In genomic region chr13:45053843-45054242, GRCm38 (mm10) we compare ENCODE assay signal across 19 mouse cellular contexts. TPM values are rescaled to one million over a fixed set of nuclear protein-coding genes. Genes with fewer than 3 reads are reported as not detected.
DNase-seq lines count a peak whose midpoint lies in the region; ATAC-seq and TF ChIP-seq lines count a peak whose summit lies in the region.
"Had no signal": no experiment of that assay in that cellular context is flagged by ENCODE, and none has a peak within 500 bp of the region (broad histone marks: within the 10 kb centered on the region; RNA-seq: fewer than 3 reads in every experiment).

No protein-coding gene starts in this region.

- no peak for DNase-seq in frontal cortex, postnatal 14 days (ENCODE audit: low spot score in 2 of 2)
- DNase-seq in left cerebral cortex, postnatal 14 days (ENCODE audit: low spot score in 2 of 2) = peak; percentile 45 to 62
- no peak for DNase-seq in left cerebral cortex, adult 2 months (ENCODE audit: extremely low spot score in 1 of 2, low spot score in 2 of 2)
- peak; percentile 63 to 76 for DNase-seq in right cerebral cortex, postnatal 10 days (ENCODE audit: low spot score in 2 of 2)
- DNase-seq in right cerebral cortex, postnatal 14 days = no peak
- DNase-seq: adrenal gland, postnatal 14 days; cerebellum, adult 2 months; gastrocnemius, adult 2 months; gastrocnemius, postnatal 25 days had no signal

- H3K4me3 ChIP-seq in left cerebral cortex, adult 2 months = no peak overlapping the region
- H3K4me3 ChIP-seq: embryonic facial prominence, embryonic 10.5 days; forebrain, embryonic 15.5 days; gastrocnemius, adult 2 months; heart, embryonic 12.5 days; hindbrain, embryonic 10.5 days had no signal

- no peak overlapping the region for H3K27ac ChIP-seq in left cerebral cortex, adult 2 months
- H3K27ac ChIP-seq: embryonic facial prominence, embryonic 10.5 days; gastrocnemius, adult 2 months; hindbrain, embryonic 10.5 days; hindbrain, embryonic 14.5 days had no signal

- TF ChIP-seq CTCF in left cerebral cortex, adult 2 months (IDR thresholded peaks at IDR 0.05) = no peak

- peak; percentile 73; the same call in 1 of the 2 replicates for ATAC-seq in frontal cortex, adult (ENCODE audit: low TSS enrichment)
- ATAC-seq: activated CD4-positive, CD25-positive, alpha-beta regulatory T cell, adult 4 months; forebrain, embryonic 15.5 days; Patski had no signal

- intact Hi-C loops in left cerebral cortex, postnatal 14 days (cut with DNase I) = no loop called here
- intact Hi-C loops in left cerebral cortex, adult 2 months (cut with DNase I) = no loop called here

RNA-seq across cellular contexts. Expression of gene Gm9817, which starts 24.6 kb away (rescaled TPM):
- under 1 TPM in 1 of 2 experiments, not detected in 1; 0.13 TPM for total RNA-seq in left cerebral cortex, postnatal 14 days (2021)
- total RNA-seq in left cerebral cortex, adult 2 months (2021) = not detected
- total RNA-seq: adrenal gland, postnatal 14 days; CH12.LX; granulocyte monocyte progenitor cell, adult 5-6 weeks had no signal

RNA-seq across cellular contexts. Expression of gene Dtnbp1, which starts 51.9 kb away (rescaled TPM):
- 10 to 100 TPM; 78.9 to 89.5 TPM for total RNA-seq in left cerebral cortex, postnatal 14 days (2021)
- total RNA-seq in left cerebral cortex, adult 2 months (2021) = 10 to 100 TPM; 90.1 to 93.8 TPM

Comparison
In these comparisons a context has a peak if more than half of its experiments do, and no peak if none do; other contexts are left out.
1. DNase-seq: peak in left cerebral cortex, postnatal 14 days (2 of 2) and right cerebral cortex, postnatal 10 days (2 of 2); none in frontal cortex, postnatal 14 days (0 of 2), left cerebral cortex, adult 2 months (0 of 2) and right cerebral cortex, postnatal 14 days (single experiment).